Mouse (Mus musculus): ENCODE measurements at regions not wholly inside any gene's neighbourhood (a gene's known extent, or its start where the extent isn't known, plus 50 kb on each side); places are given as distances from the start of the nearest gene placed in this dataset.
A peak's percentile ranks its signal among the peaks of the same experiment; 100 is the strongest.

DNA sequence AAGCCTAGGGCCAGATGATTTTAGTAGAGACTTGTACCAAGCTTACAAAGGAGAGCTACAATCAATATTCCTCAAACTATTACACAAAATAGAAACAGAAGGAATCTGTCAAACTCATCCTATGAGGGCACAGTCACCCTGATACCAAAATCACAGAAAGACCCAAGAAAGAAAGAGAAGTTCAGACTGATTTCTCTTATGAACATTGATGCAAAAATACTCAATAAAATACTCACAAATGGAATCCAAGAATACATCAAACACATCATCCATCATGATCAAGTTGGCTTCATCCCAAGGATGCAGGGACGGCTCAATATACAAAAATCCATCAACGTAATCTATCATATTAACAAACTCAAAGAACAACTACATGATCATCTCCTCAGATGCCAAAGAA is 377.9 kb upstream of the Ercc4 start:
- H3K27me3 ChIP-seq (ENCODE audit: control insufficient read depth, insufficient read depth, low read length) = no peaks in the 10 kb centered on the region
- no peak overlapping the region for H3K9ac ChIP-seq (replicated peaks; ENCODE audit: low read depth, low read length)
- TF ChIP-seq EP300 (IDR thresholded peaks at IDR 0.05; ENCODE audit: low read depth) = no peak
- TF ChIP-seq CTCF (IDR thresholded peaks at IDR 0.05; ENCODE audit: low read depth) = no peak
- peaks cover 7% of the 10 kb centered on the region; the same call in 1 of the 2 replicates for H3K9me3 ChIP-seq (replicated peaks; ENCODE audit: control insufficient read depth, low read length)
- H3K4me3 ChIP-seq (ENCODE audit: low read depth, low read length) = no peak overlapping the region
- H3K4me2 ChIP-seq (ENCODE audit: low read depth, low read length) = no peak overlapping the region
- no peak for DNase-seq (ENCODE audit: low spot score)
- WGBS = 87% methylated on average over 2 of the region's 2 CpGs
- no peak for ATAC-seq (ENCODE audit: insufficient read depth, low read depth)
- no peaks in the 10 kb centered on the region for H3K36me3 ChIP-seq (replicated peaks; ENCODE audit: control insufficient read depth, insufficient read depth, low read length)
- no peaks in the 10 kb centered on the region for H3K4me1 ChIP-seq (ENCODE audit: control insufficient read depth, insufficient read depth)
- H3K27ac ChIP-seq (ENCODE audit: low read depth) = no peak overlapping the region

DNA sequence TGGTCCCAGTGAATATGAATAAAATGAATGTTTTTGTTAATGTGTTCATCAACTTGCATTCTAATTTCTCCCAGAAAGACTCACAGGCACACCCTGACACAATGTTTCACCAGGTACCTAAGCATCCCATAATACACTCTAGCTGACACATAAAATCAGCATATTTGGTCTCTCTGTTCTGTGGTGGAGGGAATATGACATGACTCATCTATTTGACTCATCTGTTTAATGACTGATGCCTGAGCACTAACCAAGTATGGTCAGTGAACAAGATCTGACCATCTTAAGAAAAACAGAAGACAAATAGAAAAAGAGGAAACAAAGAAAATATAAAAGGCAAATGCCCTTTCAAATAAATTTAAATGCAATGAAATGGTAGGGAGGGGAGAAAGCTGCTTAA is 367.0 kb upstream of the Ercc4 start:
- Histone ChIP-seq H3K36me3 (replicated peaks; ENCODE audit: control insufficient read depth, insufficient read depth, low read length) (no peaks in the 10 kb centered on the region), H3K27ac (ENCODE audit: low read depth) (no peak overlapping the region), H3K27me3 (ENCODE audit: control insufficient read depth, insufficient read depth, low read length) (no peaks in the 10 kb centered on the region), H3K4me2 (ENCODE audit: low read depth, low read length) (no peak overlapping the region), H3K9ac (replicated peaks; ENCODE audit: low read depth, low read length) (no peak overlapping the region), H3K4me3 (ENCODE audit: low read depth, low read length) (no peak overlapping the region), H3K9me3 (replicated peaks; ENCODE audit: control insufficient read depth, low read length) (no peaks in the 10 kb centered on the region), H3K4me1 (ENCODE audit: control insufficient read depth, insufficient read depth) (no peaks in the 10 kb centered on the region)
- TF ChIP-seq EP300 (IDR thresholded peaks at IDR 0.05; ENCODE audit: low read depth) = no peak
- no peak for TF ChIP-seq CTCF (IDR thresholded peaks at IDR 0.05; ENCODE audit: low read depth)
- no peak for ATAC-seq (ENCODE audit: insufficient read depth, low read depth)
- DNase-seq (ENCODE audit: low spot score) = no peak

DNA sequence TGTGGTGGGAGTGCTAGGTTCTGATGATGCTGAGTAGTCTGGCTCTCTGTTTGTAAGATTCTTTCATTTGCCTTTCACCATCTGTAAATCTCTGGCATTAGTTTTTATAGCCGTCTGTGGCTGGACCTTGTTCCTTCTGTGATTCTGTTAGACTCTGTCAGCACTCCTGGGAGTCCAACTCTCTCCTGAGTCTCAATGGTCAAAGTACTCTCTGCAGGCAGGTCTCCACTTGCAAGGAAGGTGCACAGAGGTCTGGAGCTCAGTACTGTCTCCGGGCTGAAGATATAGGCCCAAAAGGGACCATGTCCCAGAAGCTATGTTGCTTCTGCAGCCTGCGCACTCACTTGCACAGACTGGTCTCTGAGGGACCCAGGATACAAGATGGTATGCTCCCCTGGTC is 356.3 kb upstream of the Ercc4 start:
- ATAC-seq (ENCODE audit: insufficient read depth, low read depth) (no peak), DNase-seq (ENCODE audit: low spot score) (no peak)
- Histone ChIP-seq H3K27ac (ENCODE audit: low read depth) (no peak overlapping the region), H3K27me3 (ENCODE audit: control insufficient read depth, insufficient read depth, low read length) (no peaks in the 10 kb centered on the region), H3K36me3 (replicated peaks; ENCODE audit: control insufficient read depth, insufficient read depth, low read length) (no peaks in the 10 kb centered on the region), H3K9ac (replicated peaks; ENCODE audit: low read depth, low read length) (no peak overlapping the region), H3K4me3 (ENCODE audit: low read depth, low read length) (no peak overlapping the region), H3K4me1 (ENCODE audit: control insufficient read depth, insufficient read depth) (no peaks in the 10 kb centered on the region), H3K4me2 (ENCODE audit: low read depth, low read length) (no peak overlapping the region), H3K9me3 (replicated peaks; ENCODE audit: control insufficient read depth, low read length) (no peaks in the 10 kb centered on the region)
- TF ChIP-seq CTCF (IDR thresholded peaks at IDR 0.05; ENCODE audit: low read depth) (no peak), EP300 (IDR thresholded peaks at IDR 0.05; ENCODE audit: low read depth) (no peak)
- 82% methylated on average over 3 of the region's 3 CpGs for WGBS

DNA sequence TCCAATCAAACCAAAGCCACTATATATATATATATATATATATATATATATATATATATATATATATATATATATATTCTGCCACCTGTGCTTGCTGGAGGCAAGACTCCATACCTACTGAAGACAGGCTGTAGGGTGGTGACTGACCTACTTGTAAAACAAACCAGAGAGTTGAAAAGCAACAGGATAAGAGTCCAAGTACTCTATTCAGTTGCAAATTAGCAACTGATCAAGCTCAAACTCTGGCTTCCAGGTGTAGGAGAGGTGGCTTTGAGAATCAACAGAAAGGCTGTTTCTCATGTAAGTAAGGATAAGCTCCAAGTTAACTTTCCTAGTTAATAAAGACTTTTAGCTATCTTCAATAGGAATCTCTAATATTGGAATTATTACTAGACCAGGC is 355.1 kb upstream of the Ercc4 start:
- Histone ChIP-seq H3K4me1 (ENCODE audit: control insufficient read depth, insufficient read depth) (no peaks in the 10 kb centered on the region), H3K4me2 (ENCODE audit: low read depth, low read length) (no peak overlapping the region), H3K9me3 (replicated peaks; ENCODE audit: control insufficient read depth, low read length) (no peaks in the 10 kb centered on the region), H3K27me3 (ENCODE audit: control insufficient read depth, insufficient read depth, low read length) (no peaks in the 10 kb centered on the region), H3K27ac (ENCODE audit: low read depth) (no peak overlapping the region), H3K4me3 (ENCODE audit: low read depth, low read length) (no peak overlapping the region), H3K36me3 (replicated peaks; ENCODE audit: control insufficient read depth, insufficient read depth, low read length) (no peaks in the 10 kb centered on the region), H3K9ac (replicated peaks; ENCODE audit: low read depth, low read length) (no peak overlapping the region)
- TF ChIP-seq EP300 (IDR thresholded peaks at IDR 0.05; ENCODE audit: low read depth) (no peak), CTCF (IDR thresholded peaks at IDR 0.05; ENCODE audit: low read depth) (no peak)
- ATAC-seq (ENCODE audit: insufficient read depth, low read depth) (no peak), DNase-seq (ENCODE audit: low spot score) (no peak)

- Histone ChIP-seq H3K4me2 (ENCODE audit: low read depth, low read length) (no peak overlapping the region), H3K27me3 (ENCODE audit: control insufficient read depth, insufficient read depth, low read length) (no peaks in the 10 kb centered on the region), H3K27ac (ENCODE audit: low read depth) (no peak overlapping the region), H3K4me1 (ENCODE audit: control insufficient read depth, insufficient read depth) (no peaks in the 10 kb centered on the region), H3K36me3 (replicated peaks; ENCODE audit: control insufficient read depth, insufficient read depth, low read length) (no peaks in the 10 kb centered on the region), H3K4me3 (ENCODE audit: low read depth, low read length) (no peak overlapping the region), H3K9ac (replicated peaks; ENCODE audit: low read depth, low read length) (no peak overlapping the region), H3K9me3 (replicated peaks; ENCODE audit: control insufficient read depth, low read length) (no peaks in the 10 kb centered on the region)
- ATAC-seq (ENCODE audit: insufficient read depth, low read depth) (no peak), DNase-seq (ENCODE audit: low spot score) (no peak)
- TF ChIP-seq CTCF (IDR thresholded peaks at IDR 0.05; ENCODE audit: low read depth) (peak; percentile 36; the same call in 1 of the 2 replicates), EP300 (IDR thresholded peaks at IDR 0.05; ENCODE audit: low read depth) (no peak)
- WGBS = 85% methylated on average over 4 of the region's 4 CpGs
These were observed 350.9 kb upstream of the Ercc4 start for GRCm38 (mm10) chr16:12758594-12758993.

GRCm38 (mm10) chr16:12764166-12764565 is 345.3 kb upstream of the Ercc4 start:
- ATAC-seq (ENCODE audit: insufficient read depth, low read depth) (no peak), DNase-seq (ENCODE audit: low spot score) (no peak)
- WGBS = 97% methylated on average over 1 of the region's 1 CpGs
- Histone ChIP-seq H3K4me2 (ENCODE audit: low read depth, low read length) (no peak overlapping the region), H3K4me3 (ENCODE audit: low read depth, low read length) (no peak overlapping the region), H3K4me1 (ENCODE audit: control insufficient read depth, insufficient read depth) (no peaks in the 10 kb centered on the region), H3K27me3 (ENCODE audit: control insufficient read depth, insufficient read depth, low read length) (no peaks in the 10 kb centered on the region), H3K9ac (replicated peaks; ENCODE audit: low read depth, low read length) (no peak overlapping the region), H3K27ac (ENCODE audit: low read depth) (no peak overlapping the region), H3K9me3 (replicated peaks; ENCODE audit: control insufficient read depth, low read length) (no peaks in the 10 kb centered on the region), H3K36me3 (replicated peaks; ENCODE audit: control insufficient read depth, insufficient read depth, low read length) (no peaks in the 10 kb centered on the region)
- no peak for TF ChIP-seq EP300 (IDR thresholded peaks at IDR 0.05; ENCODE audit: low read depth)
- TF ChIP-seq CTCF (IDR thresholded peaks at IDR 0.05; ENCODE audit: low read depth) = no peak

Measured in heart, postnatal 0 days (tissue).